Mouse (Mus musculus) macrophage (primary cell): Measurements from ENCODE around the gene Qrich2. TPM values are rescaled to one million over a fixed set of nuclear protein-coding genes. Genes with fewer than 3 reads are reported as not detected.

Source experiments
- H3K27ac ChIP-seq: fragments of 350-480 bp; formaldehyde crosslinking; 2 replicates; pipeline ENCODE4 v1.9.0; 2021
- H3K36me3 ChIP-seq: fragments of 350-480 bp; formaldehyde crosslinking; 2 replicates; pipeline ENCODE4 v1.9.0; 2021; ENCODE audit errors: inconsistent target
- H3K4me3 ChIP-seq: fragments of 350-480 bp; formaldehyde crosslinking; 2 replicates; pipeline ENCODE4 v1.9.0; 2021; ENCODE audit errors: inconsistent target
- H3K79me2 ChIP-seq: fragments of 350-480 bp; formaldehyde crosslinking; 2 replicates; pipeline ENCODE4 v1.9.0; 2021; ENCODE audit errors: inconsistent target
- WGBS: methylation state at CpG from one replicate; pipeline ENCODE4 v1.1.7; 2026; ENCODE audit warnings: inconsistent platforms; ENCODE audit not compliant: missing documents; 5-methylcytosine and 5-hydroxymethylcytosine counted together
- polyA plus RNA-seq: library from polyadenylated mRNA; stranded (reverse); fragments of 250-400 nt; gene quantifications from 3 replicates; pipeline ENCODE4 v1.2.4, GENCODE M21; 2018; ENCODE audit warnings: inconsistent platforms

The Qrich2 gene
- polyA plus RNA-seq, 1 experiment from 2014 or later, result not detected

GRCm38 (mm10) chr11:116406231-116406728 lies 59.8 kb downstream of the Qrich2 start:
- WGBS, result 67% methylated on average over 16 of the region's 16 CpGs
- Histone ChIP-seq H3K27ac (0 out of 2 replicates have a peak overlapping the region, but pooled peaks have one; percentile 1), H3K36me3 (no peaks in the 10 kb centered on the region), H3K4me3 (no peak overlapping the region), H3K79me2 (peaks cover 42% of the 10 kb centered on the region)

DNA sequence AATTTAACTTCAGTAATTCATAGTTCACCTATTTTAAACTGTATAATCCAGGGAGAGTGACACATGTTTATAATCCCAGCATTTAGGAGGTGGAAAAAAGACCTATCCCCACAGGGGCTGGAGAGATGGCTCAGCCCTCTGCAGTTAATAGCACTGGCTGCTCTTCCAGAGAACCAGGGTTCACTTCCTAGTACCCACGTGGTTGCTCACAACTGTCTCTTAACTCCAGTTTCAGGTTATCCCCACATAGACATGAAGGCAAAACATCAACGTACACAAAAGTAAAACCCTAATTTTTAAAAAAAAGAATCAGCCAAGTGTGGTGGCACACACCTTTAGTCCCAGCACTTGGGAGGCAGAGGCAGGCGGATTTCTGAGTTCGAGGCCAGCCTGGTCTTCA lies 60.4 kb downstream of the Qrich2 start:
- peaks cover 35% of the 10 kb centered on the region for H3K79me2 ChIP-seq
- WGBS, result 62% methylated on average over 4 of the region's 4 CpGs
- no peak overlapping the region for H3K4me3 ChIP-seq
- H3K27ac ChIP-seq, result no peak overlapping the region
- no peaks in the 10 kb centered on the region for H3K36me3 ChIP-seq

- no peaks in the 10 kb centered on the region; the same call in 1 of the 2 replicates for H3K79me2 ChIP-seq
- no peak overlapping the region for H3K4me3 ChIP-seq
- 35% methylated on average over 4 of the region's 4 CpGs for WGBS
- H3K27ac ChIP-seq, result no peak overlapping the region
- no peaks in the 10 kb centered on the region for H3K36me3 ChIP-seq
Observed at GRCm38 (mm10) chr11:116400560-116400959, 65.5 kb downstream of the Qrich2 start.

DNA sequence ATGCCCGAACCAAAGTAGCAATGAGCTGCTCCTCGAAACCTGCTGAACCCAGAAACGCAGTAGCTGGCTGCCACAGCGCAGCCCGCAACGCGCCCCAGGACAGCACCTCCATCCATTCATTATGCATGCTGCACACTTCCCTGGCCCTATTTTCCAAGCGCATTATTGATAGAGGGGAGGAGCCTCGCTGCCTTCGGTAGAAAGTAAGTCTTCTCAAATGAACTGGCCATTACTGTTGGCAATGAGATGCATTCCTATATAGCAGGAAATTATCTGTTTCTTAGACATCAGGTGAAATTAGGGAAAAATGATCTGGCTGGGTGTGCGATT lies 67.7 kb downstream of the Qrich2 start:
- Histone ChIP-seq H3K27ac (no peak overlapping the region), H3K4me3 (no peak overlapping the region), H3K79me2 (no peaks in the 10 kb centered on the region), H3K36me3 (no peaks in the 10 kb centered on the region)
- 89% methylated on average over 10 of the region's 11 CpGs for WGBS

- H3K79me2 ChIP-seq, result no peaks in the 10 kb centered on the region
- no peak overlapping the region for H3K27ac ChIP-seq
- H3K36me3 ChIP-seq, result no peaks in the 10 kb centered on the region
- H3K4me3 ChIP-seq, result no peak overlapping the region
- WGBS, result 42% methylated on average over 8 of the region's 8 CpGs
Observed at GRCm38 (mm10) chr11:116397517-116398347, 68.3 kb downstream of the Qrich2 start.

DNA sequence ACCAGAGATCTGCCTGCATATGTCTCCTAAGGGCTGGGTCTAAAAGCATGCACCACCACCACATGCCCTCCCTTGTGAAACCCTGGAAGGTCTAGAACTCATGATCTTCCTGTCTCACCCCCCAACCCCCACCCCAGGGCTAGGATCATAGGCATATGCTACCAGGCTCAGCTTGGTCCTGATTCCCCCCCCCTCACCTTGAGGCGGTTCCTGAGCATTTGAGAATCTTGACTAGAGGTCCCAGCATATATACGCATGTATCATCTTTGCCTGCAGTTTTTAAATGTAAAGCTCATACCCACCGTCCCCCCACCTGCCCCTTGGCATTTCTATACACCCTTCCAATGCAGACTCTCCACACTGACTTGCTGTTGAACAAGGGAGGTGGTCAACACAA lies 69.1 kb downstream of the Qrich2 start:
- 94% methylated on average over 3 of the region's 3 CpGs for WGBS
- H3K36me3 ChIP-seq, result no peaks in the 10 kb centered on the region
- no peak overlapping the region for H3K4me3 ChIP-seq
- no peaks in the 10 kb centered on the region for H3K79me2 ChIP-seq
- no peak overlapping the region for H3K27ac ChIP-seq

DNA sequence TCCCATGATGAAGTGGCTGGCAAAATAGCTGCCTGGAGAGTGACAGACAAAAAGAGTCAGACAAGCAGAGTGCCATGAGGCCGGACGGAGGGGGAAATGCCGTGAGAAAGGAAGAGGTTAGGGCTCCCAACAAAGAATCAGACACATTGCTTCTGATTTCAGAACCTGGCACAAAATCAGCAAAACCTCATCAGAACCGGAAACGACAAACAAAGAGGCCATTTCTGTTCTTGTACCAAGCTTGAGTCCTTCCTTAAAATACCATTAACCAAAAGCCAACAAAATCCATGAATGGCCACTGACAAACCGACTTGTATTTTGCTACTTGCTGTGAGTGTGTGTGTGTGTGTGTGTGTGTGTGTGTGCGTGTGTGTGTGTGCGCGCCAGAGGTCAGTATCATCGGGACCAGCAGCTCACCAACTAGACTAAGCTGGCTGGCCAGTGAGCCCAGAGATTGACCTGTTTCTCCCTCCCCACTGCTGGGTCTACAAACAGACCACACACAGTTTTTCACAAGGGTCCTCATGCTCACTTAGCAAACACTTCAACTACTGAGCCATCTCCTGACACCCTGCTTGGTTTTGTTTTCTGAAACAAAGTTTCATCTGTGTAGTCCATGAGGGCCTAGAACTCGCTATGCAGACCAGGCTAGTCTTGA lies 69.6 kb downstream of the Qrich2 start:
- H3K4me3 ChIP-seq, result no peak overlapping the region
- WGBS, result 96% methylated on average over 10 of the region's 11 CpGs
- no peaks in the 10 kb centered on the region for H3K36me3 ChIP-seq
- H3K79me2 ChIP-seq, result no peaks in the 10 kb centered on the region
- H3K27ac ChIP-seq, result no peak overlapping the region

- 42% methylated on average over 4 of the region's 4 CpGs for WGBS
- H3K36me3 ChIP-seq, result no peaks in the 10 kb centered on the region
- no peaks in the 10 kb centered on the region for H3K79me2 ChIP-seq
- H3K4me3 ChIP-seq, result no peak overlapping the region
- H3K27ac ChIP-seq, result no peak overlapping the region
Observed at GRCm38 (mm10) chr11:116394769-116395168, 71.3 kb downstream of the Qrich2 start.

Other genes with a start within 250 kb of the Qrich2 start
- gene Evpl, start 228.2 kb downstream of the Qrich2 start, polyA plus RNA-seq, result not detected in 3 replicates
- gene Srp68, start 192.0 kb downstream of the Qrich2 start, polyA plus RNA-seq, result 50.2 to 71.9 TPM (median 56.6 TPM) in 3 replicates
- not detected in 3 replicates for gene Galr2, start 185.3 kb downstream of the Qrich2 start, polyA plus RNA-seq
- gene Exoc7, start 159.0 kb downstream of the Qrich2 start, polyA plus RNA-seq, result 22.2 to 30.5 TPM (median 26.9 TPM) in 3 replicates
- gene Foxj1, start 130.8 kb downstream of the Qrich2 start, polyA plus RNA-seq, result not detected in 3 replicates
- gene Rnf157, start 53.2 kb downstream of the Qrich2 start, polyA plus RNA-seq, result 12.1 to 23.4 TPM (median 14.0 TPM) in 3 replicates
- gene Ubald2, start 32.1 kb downstream of the Qrich2 start, polyA plus RNA-seq, result 18.0 to 34.4 TPM (median 27.5 TPM) in 3 replicates
- gene Prpsap1, start 28.0 kb upstream of the Qrich2 start, polyA plus RNA-seq, result 18.4 to 35.9 TPM (median 20.8 TPM) in 3 replicates
- gene Sphk1, start 64.7 kb upstream of the Qrich2 start, polyA plus RNA-seq, result 0.12 to 0.22 TPM in 2 of 3 replicates, not detected in the other
- gene Ube2o, start 115.2 kb upstream of the Qrich2 start, polyA plus RNA-seq, result 4.4 to 9.2 TPM (median 5.4 TPM) in 3 replicates
- not detected in 3 replicates for gene Aanat, start 120.2 kb upstream of the Qrich2 start, polyA plus RNA-seq
- 14.2 to 37.1 TPM (median 21.7 TPM) in 3 replicates for gene Rhbdf2, start 160.8 kb upstream of the Qrich2 start, polyA plus RNA-seq
- not detected in 3 replicates for gene Prcd, start 187.3 kb upstream of the Qrich2 start, polyA plus RNA-seq
- gene Cygb, start 188.1 kb upstream of the Qrich2 start, polyA plus RNA-seq, result not detected in 3 replicates